Mouse (Mus musculus) gastrocnemius, adult 2 months (tissue): ENCODE measurements around the gene Ggcx. TPM values are rescaled to one million over a fixed set of nuclear protein-coding genes. Genes with fewer than 3 reads are reported as not detected.

Experiments
- DNase-seq: peaks from one replicate; pipeline ENCODE4 v3.0.0; 2022
- H3K27ac ChIP-seq: fragments of 200-600 bp; 2 replicates; pipeline ENCODE4 v1.8.1; 2022; ENCODE audit warnings: mild to moderate bottlenecking
- H3K4me3 ChIP-seq: fragments of 200-600 bp; 2 replicates; pipeline ENCODE4 v1.8.1; 2022; ENCODE audit warnings: mild to moderate bottlenecking, moderate library complexity
- CTCF ChIP-seq: fragments of 200-600 bp; IDR thresholded peaks from 2 replicates; pipeline ENCODE4 v1.8.1; 2022; ENCODE audit warnings: antibody characterized with exemption, mild to moderate bottlenecking, moderate library complexity
- intact Hi-C: fragments of 180-260 bp; cut with DNase I; formaldehyde crosslinking; loops from one replicate; pipeline ENCODE4 v1.15.1; 2025
- total RNA-seq, 2 experiments: library from RNA; stranded (reverse); gene quantifications; 2 replicates each; pipeline ENCODE4 v1.2.3; 2021

The Ggcx gene
- total RNA-seq, 2 experiments from 2014 or later = 12.2 to 17.3 TPM

DNA sequence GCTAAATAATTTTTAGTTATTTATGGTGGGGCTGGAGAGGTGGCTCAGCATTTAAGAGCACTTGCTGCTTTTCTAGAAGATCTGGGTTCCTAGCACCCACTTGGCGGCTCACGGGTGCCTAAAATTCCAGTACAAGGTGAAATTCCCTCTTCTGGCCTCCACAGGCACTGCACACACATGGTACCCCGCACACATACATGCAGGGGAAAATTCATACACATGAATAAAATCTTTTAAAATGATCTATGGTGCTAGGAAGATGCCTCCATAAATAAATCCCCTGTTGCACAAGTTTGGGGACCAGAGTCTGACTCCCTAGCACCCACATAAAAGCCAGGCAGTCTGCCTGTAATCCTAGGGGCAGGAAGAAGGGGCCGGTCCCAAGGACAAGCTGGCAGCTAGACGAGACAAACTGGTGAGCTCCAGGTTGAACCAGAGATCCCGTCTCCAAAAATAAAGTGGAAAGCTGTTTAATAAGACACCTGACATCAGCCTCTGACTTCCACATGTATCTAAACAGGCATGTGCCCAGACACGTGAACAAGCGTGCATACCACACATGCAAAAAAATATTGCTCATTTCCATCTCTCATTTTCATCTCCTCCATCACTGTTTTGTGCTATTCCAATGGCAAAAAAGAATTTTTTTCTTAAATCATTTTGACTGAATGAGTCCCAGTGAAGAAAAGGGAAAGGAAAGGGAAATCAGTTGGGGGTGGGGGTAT lies 35.4 kb upstream of the Ggcx start:
- peak; percentile 17; the same call in 1 of the 2 replicates for TF ChIP-seq CTCF
- DNase-seq = no peak
- H3K27ac ChIP-seq = peak overlapping the region; percentile 96
- intact Hi-C loops = no loop called here
- H3K4me3 ChIP-seq = peak overlapping the region; percentile 82

DNA sequence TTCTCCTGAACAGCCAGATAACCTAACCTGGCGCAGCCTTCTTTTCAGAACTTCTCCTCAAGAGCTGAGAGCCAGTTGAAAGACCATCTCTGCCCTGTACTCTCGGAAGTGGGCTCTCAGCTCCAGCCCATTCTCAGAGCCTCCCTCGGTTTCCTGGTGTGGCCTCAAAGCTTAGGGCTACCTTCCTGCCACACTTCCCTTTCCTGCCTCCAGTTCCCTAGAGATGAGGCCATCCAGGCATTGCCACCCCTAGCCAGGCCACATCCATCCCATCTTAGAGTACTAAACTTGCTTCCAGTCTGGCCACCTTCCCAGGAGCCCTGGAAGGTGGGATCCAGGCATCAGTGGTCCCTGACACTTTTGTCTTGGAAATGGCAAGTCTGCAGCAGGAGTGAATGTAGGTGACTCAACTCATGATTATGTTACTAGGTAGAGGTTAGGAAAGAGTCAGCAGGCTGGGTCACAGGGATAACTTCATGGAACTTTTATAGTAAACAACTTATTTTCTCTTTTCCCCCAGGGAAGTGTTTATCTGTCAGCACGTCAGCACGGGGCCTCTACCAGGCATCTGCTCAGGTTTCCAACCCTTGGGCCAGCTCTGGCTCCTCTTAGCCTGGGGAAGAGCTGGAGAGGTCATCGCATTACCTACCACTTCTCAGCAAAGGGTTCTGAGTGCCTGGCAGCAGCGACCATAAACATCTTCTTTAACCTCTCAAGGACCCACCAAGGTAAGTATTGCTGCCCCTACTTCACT lies 34.6 kb upstream of the Ggcx start:
- Histone ChIP-seq H3K27ac (peak overlapping the region; percentile 96), H3K4me3 (peak overlapping the region; percentile 82)
- intact Hi-C loops = no loop called here
- TF ChIP-seq CTCF = no peak
- peak; percentile 74 for DNase-seq

DNA sequence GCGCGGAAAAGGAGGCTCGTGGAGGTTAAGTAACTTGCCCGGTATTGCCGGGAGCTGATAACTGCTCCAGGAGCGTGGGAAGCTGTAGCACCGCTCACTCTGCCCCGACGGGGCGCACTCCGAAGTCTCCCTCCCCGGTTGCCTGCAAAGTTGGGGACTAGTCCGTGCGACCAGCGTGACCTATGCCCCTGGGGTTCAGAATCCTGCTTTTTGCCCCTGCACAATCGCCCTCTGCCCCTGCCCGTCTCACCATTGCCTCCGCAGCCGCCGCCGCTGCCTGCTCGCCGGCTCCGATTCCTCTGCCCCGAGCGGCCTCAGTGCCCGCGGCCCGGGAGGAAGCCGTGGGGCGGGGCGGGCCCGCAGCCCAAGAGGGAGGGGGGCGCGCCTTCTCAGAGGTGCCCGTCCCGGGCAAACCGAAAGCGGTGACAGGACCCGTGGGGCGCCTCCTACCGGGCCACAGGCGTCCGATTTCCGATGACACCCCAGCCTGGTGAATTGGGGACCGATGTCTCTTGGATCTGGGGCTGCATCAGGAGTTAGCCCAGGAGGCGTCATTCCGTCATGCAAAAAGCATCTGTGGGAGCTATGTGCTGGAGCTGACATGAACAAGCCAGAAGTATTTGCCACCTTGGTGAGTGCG lies 33.9 kb upstream of the Ggcx start, which contains the start of gene Vamp5:
Gene Vamp5, minus strand, starts transcription at position 338 of the 640 bp plus-strand sequence.
- intact Hi-C loops = no loop called here
- TF ChIP-seq CTCF = peak; percentile 69
- peak; percentile 92 for DNase-seq
- H3K27ac ChIP-seq = peak within 1 kb of the TSS; percentile 96
- peak within 1 kb of the TSS; percentile 82 for H3K4me3 ChIP-seq

DNA sequence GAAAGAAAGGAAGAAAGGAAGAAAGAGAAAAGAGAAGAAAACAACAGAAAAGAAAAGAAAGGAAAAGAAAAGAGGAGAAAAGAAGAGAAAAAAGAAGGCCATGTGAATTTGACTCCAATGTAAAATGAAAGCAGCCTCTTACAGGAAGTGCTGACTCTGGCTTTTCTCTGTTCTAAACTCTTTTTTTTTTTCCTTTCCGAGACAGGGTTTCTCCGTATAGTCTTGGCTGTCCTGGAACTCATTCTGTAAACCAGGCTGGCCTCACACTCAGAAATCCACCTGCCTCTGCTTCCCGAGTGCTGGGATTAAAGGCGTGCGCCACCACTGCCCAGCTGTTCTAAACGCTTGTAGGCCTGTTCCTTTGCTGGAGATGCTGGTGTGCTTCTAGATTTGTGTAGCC lies 31.6 kb upstream of the Ggcx start:
- TF ChIP-seq CTCF = no peak
- no peak for DNase-seq
- H3K4me3 ChIP-seq = no peak overlapping the region
- intact Hi-C loops = no loop called here
- H3K27ac ChIP-seq = peak overlapping the region; percentile 96

DNA sequence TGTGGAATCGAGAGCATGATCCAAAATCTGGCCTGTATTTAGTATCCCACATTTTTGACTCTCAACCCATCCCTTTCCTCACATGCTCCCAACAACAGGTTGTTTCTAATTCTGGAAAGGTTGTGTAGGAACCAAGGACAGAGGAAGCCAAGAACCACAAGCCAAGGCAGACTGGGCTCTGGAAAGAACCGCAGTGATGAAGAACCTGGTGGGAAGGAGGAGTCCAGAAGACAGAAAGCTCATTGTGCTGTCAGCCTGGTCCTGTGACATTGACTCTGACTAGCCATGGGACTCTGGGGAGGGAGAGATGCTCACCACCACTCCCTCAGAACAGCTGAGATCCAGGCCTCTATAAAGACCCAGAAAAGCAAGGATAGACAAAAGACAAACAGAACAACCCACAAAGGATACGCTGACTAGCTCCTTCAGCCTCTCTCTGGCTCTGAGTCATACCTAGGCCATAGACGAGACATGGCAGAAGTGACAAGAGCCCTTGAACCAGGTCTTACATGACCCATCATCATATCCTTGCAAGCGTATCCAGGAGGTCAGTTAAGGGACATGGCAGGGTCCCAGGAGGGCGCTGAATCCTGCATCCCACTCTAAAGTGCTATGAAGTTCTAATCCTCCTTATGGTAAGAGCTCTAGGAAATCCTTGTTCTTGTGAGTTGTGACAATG lies 30.8 kb upstream of the Ggcx start:
- intact Hi-C loops = no loop called here
- TF ChIP-seq CTCF = no peak

DNA sequence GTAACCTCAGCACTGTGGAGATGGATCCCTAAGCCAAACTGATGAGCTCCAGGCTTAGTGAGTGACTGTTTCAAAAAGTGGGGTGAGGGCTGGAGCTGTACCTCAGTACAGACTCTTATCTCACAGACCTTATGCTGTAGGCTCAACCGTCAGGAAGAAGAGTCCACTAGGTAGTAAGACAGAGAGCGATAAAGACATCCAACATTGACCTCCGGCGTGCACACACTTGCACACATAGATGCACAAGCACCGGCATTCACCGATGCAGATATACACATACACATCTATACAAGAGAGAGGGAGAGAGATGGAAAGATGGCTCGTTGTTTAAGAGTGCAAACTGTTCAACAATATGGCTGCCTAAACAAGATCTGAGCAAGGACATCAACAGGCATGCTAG lies 30.2 kb upstream of the Ggcx start:
- Histone ChIP-seq H3K27ac (no peak overlapping the region; the same call in 1 of the 2 replicates), H3K4me3 (no peak overlapping the region)
- no peak for TF ChIP-seq CTCF
- DNase-seq = no peak
- intact Hi-C loops = no loop called here

More for the DNA sequence above, 30.8 kb upstream of the Ggcx start:
- H3K27ac ChIP-seq = peak overlapping the region; percentile 96
- DNase-seq = no peak
- no peak overlapping the region for H3K4me3 ChIP-seq

DNA sequence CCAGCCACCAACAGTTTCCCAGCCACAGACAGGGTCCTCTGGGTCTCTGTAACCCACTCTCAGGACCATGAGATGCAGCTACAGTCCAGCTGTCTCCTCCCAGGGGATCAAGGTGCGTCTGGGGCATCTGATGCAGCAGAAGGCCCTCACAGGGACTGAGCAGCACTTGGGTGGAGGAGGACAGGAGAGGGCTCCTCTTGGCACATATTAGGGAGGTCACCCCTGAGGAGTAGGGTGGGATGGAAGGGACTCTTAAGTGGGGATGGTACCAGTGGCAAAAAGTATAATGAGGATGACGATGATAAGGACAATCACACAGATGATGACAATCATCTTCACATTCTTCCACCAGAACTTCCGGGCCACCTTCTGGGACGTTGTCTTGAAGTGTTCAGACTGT lies 28.9 kb upstream of the Ggcx start:
- no peak overlapping the region for H3K4me3 ChIP-seq
- DNase-seq = peak; percentile 12
- intact Hi-C loops = no loop called here
- H3K27ac ChIP-seq = no peak overlapping the region
- no peak for TF ChIP-seq CTCF

DNA sequence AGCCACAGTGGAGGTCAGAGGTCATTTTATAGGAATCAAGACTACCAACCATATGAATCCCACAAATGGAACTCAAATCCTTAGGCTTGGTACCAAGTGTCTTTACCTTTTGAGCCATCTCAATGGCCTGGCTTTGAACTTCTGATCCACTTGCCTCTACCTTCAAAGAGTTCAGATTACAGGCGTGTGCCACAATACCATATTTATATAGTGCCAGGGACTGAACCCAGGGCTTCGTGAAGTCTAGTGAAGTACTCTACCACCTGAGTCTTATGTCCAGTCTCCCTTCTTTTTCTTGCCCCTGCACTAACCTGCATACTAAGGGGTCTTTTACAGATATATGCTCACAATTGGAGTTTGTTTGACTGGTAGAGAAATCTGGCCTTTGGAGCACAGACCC lies 27.5 kb upstream of the Ggcx start:
- TF ChIP-seq CTCF = no peak
- H3K4me3 ChIP-seq = no peak overlapping the region
- intact Hi-C loops = no loop called here
- no peak for DNase-seq
- no peak overlapping the region for H3K27ac ChIP-seq

DNA sequence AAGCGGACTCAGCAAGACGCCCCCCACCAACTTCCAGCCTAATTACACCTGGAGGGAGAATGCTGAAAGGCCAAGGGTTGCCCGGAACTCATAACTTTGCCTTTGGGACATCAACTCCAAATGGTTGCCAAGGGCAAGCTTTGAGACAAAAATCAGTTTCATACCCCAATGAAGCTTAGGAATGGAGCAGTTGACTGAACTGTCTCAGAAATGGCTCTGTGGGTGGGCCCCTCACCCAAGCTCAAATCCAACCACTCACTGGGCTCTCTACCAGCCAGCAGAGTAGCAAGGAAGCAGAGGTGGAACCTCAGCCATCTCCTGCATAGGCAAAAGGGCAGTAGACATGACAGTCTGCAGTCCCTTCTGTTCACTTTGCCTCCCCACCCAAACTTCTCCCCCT lies 26.3 kb upstream of the Ggcx start:
- DNase-seq = no peak
- Histone ChIP-seq H3K27ac (peak overlapping the region; percentile 31; the same call in 1 of the 2 replicates), H3K4me3 (no peak overlapping the region)
- no peak for TF ChIP-seq CTCF
- intact Hi-C loops = no loop called here

DNA sequence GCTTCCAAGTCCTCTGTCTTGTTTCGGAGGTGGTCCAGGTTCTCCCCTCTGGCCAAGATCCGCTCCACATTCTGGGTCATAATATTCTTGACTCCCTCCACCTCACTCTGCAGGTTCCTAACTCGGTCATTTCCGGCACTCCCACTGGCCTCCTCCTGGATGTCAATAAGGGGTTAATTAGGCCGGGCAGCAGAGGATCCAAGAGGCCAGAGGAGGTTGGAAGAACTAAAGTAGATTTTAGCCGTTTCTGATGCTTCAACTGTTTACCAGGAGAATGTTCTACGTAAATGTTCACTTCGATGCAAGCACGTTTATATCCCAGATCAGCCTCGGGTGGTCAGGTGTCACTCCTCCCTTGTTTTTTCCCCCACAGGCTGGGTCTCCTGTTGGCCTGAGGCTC lies 25.8 kb upstream of the Ggcx start:
- intact Hi-C loops = no loop called here
- Histone ChIP-seq H3K27ac (peak overlapping the region; percentile 98), H3K4me3 (peak overlapping the region; percentile 70; the same call in 1 of the 2 replicates)
- no peak for TF ChIP-seq CTCF
- DNase-seq = no peak

DNA sequence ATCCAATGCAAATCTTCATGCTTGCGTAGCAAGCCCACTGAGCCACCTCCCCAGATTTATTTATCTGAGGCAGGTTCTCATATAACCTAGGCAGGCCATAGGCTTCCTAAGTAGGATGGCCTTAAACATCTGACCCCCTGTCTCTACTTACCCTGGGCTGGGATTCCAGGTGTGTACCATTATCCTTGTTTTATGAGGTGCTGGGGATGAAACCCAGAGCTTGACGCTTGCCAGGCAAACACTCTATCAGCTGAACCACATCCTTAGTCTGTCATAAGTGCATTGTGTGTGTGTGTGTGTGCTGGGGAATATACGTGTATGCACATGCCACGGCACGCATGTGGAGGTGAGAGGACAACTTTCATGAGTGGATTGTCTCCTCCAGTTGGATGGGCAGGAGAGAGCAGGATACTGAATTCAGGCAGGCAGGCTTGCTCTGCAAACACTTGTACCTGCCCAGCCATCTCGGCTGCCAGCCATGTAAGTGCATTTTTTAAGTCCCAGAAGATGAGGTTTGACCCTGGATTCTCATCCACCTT lies 25.2 kb upstream of the Ggcx start:
- peak overlapping the region; percentile 98 for H3K27ac ChIP-seq

DNA sequence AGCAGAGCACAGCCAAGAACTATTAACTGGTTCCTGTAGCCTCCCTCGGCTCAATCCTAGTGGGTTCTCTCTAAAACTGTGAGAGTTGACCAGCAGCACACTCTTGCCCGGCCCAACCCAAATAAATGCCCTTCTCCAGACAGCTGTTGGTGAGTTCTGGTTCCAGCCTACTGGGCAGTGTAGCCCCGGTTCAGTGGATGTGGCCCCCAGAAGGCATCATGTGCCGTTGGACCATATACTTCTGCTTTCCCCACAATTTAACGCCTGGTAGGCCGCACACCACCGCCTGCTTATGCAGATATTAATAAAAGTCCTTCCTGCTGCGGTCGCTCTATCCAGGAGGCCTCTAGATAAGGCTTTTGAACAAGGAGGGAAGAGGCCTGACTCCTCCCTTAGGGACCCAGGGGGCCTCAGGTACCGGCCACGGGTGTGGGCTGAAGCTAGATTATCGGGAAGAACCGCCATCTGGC lies 24.6 kb upstream of the Ggcx start:
- Histone ChIP-seq H3K27ac (peak overlapping the region; percentile 98), H3K4me3 (peak overlapping the region; percentile 70)
- intact Hi-C loops = no loop called here
- TF ChIP-seq CTCF = no peak
- DNase-seq = no peak

More for the DNA sequence above, 25.2 kb upstream of the Ggcx start:
- intact Hi-C loops = no loop called here
- TF ChIP-seq CTCF = no peak
- DNase-seq = no peak
- peak overlapping the region; percentile 70 for H3K4me3 ChIP-seq
